Mouse (Mus musculus) cortical plate, adult 2 months (tissue): ENCODE measurements around the gene Wbp2. TPM values are rescaled to one million over a fixed set of nuclear protein-coding genes. Genes with fewer than 3 reads are reported as not detected.

ENCODE experiments used
- H3K27ac ChIP-seq: fragments of 200-500 bp; 2 replicates; pipeline ENCODE4 v1.5.1; 2012; ENCODE audit warnings: low read length, control low read depth, inconsistent platforms; ENCODE audit not compliant: insufficient read depth
- H3K4me1 ChIP-seq: fragments of 200-500 bp; 2 replicates; pipeline ENCODE4 v1.6.1; 2011; ENCODE audit warnings: low read length; ENCODE audit not compliant: control insufficient read depth, insufficient read depth
- H3K4me3 ChIP-seq: fragments of 200-500 bp; 2 replicates; pipeline ENCODE4 v1.5.1; 2011; ENCODE audit warnings: mild to moderate bottlenecking, low read length, control low read depth; ENCODE audit not compliant: insufficient read depth
- CTCF ChIP-seq: fragments of 200-500 bp; IDR thresholded peaks from 2 replicates; pipeline ENCODE4 v1.5.1; 2011; ENCODE audit warnings: mild to moderate bottlenecking, control low read depth, low read length; ENCODE audit not compliant: insufficient read depth; ENCODE audit errors: extremely low read depth
- POLR2A ChIP-seq: fragments of 200-500 bp; IDR thresholded peaks from 2 replicates; pipeline ENCODE4 v1.6.1; 2011; ENCODE audit warnings: mild to moderate bottlenecking, low read length, control low read depth; ENCODE audit not compliant: insufficient read depth; ENCODE audit errors: extremely low read depth
- polyA plus RNA-seq: library from polyadenylated mRNA; depleted of rRNA; stranded (reverse); fragments of >200 nt; gene quantifications from 2 replicates; pipeline ENCODE4 v1.2.3, GENCODE M21; 2012

The Wbp2 gene
- polyA plus RNA-seq, 1 experiment: 438 TPM

DNA sequence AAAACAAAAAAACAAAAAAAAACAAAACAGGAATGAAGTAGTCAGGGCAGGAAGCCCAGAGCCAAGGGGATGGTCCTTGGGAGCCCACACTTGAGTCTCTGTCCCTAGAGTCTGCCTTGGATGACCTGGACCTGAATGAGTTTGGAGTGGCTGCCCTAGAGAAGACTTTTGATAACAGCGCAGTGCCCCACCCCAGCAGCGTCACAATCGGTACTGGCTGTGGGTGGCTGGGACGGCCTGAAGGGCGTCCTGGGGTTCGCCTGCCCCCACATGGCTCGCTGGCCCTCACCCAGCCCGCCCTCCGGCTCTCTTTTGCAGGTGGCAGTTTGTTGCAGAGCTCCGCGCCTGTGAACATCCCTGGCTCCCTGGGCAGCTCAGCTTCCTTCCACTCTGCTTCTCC lies 30.9 kb downstream of the Wbp2 start:
- Histone ChIP-seq H3K4me1 (peaks cover 2% of the 10 kb centered on the region; the same call in 1 of the 2 replicates), H3K4me3 (no peak overlapping the region), H3K27ac (no peak overlapping the region)
- TF ChIP-seq POLR2A (no peak), CTCF (no peak)

DNA sequence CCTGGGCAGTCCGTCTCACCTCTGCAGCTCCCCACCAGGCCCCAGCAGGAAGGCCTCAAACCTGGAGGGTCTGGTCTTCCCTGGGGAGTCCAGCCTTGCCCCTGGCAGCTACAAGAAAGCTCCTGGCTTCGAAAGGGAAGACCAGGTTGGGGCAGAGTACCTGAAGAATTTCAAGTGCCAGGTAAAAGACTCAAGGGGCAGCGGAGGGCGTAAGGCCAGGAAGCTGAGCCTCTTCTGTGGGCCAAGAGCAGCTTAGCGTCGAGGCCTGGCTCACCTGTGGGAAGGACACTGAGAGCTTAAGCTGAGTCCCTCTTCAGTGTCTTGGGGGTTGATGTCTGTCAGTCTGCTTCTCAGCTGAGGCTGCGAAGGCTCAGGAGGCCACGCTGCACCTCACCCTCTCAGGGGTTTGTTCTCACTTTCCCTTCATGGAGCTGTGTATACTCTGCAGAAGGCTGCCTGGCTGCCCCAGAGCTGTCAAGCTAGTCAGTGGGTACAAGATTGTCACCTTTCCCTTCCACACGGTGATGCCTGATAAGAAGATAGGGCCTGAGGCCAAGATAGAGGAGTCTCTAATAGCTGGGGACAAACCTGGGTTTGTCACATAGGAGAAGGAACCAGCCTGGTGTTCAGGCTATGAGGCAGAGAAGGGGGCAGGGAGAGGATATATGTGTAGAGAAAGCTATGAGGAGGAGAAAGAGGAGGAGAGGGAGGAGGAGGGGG lies 33.1 kb downstream of the Wbp2 start:
- Histone ChIP-seq H3K27ac (no peak overlapping the region), H3K4me1 (no peaks in the 10 kb centered on the region; the same call in 1 of the 2 replicates), H3K4me3 (no peak overlapping the region)
- no peak for TF ChIP-seq CTCF
- TF ChIP-seq POLR2A: no peak

DNA sequence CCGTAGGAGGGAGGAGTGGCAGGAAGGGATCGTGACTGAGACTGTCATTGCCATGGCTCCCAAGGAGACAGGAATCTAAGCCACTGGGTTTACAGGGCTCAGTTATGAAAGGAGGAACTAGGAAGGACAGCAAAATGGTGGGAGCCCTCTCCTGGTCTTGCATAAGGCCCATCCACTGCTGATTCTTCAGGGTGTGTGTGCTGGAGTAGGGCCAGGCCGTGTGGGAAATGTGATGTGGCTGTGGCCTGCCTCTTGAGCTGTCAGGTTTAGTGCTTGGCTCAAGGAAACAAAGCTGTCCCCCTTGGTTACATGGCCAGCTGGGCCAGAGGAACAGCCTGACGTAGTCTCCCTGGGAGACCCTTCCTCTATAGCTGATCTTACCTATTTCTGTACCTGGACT lies 36.6 kb downstream of the Wbp2 start:
- H3K4me3 ChIP-seq: no peak overlapping the region
- H3K4me1 ChIP-seq: no peaks in the 10 kb centered on the region
- no peak for TF ChIP-seq CTCF
- no peak for TF ChIP-seq POLR2A
- no peak overlapping the region for H3K27ac ChIP-seq

DNA sequence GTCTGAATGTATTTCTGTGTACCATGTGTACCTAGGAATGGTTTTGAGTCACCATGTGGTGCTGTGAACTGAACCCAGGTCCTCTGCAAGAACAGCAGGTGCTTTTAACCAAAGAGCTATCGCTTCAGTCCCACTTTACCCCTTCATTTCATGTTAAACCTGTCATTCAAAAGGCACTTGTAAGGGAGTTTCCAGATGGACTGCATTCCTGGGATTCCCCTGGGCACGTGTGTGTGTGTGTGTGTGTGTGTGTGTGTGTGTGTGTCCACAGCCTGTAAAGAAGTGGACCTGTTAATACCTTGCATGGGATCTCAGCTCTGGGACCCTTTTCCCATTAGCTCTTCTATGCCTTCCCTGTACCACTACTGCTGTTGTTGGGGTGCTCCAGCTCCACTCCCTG lies 37.2 kb downstream of the Wbp2 start:
- no peak for TF ChIP-seq POLR2A
- no peak for TF ChIP-seq CTCF
- Histone ChIP-seq H3K4me3 (no peak overlapping the region), H3K27ac (no peak overlapping the region), H3K4me1 (no peaks in the 10 kb centered on the region)

DNA sequence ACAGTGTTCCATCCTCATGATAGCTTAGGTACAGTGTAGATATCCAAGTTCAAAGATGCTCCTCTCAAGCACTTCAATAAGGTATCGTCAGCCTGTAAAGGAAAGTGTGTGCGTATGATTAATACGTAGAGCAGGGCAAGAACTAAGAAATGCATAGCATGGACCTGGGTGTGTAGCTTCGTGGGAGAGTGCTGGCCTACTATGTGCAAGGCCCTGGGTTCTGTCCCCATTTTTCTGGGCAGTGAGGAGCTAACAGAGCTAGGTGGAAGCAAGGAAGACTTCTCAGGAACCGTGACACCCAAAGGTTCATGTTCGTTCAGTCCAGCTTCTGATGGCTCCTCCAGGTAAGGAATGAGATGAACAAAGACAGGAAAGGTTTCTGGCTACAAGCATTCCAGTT lies 41.6 kb downstream of the Wbp2 start:
- Histone ChIP-seq H3K27ac (no peak overlapping the region), H3K4me1 (no peaks in the 10 kb centered on the region), H3K4me3 (no peak overlapping the region)
- TF ChIP-seq POLR2A: no peak
- TF ChIP-seq CTCF: no peak

DNA sequence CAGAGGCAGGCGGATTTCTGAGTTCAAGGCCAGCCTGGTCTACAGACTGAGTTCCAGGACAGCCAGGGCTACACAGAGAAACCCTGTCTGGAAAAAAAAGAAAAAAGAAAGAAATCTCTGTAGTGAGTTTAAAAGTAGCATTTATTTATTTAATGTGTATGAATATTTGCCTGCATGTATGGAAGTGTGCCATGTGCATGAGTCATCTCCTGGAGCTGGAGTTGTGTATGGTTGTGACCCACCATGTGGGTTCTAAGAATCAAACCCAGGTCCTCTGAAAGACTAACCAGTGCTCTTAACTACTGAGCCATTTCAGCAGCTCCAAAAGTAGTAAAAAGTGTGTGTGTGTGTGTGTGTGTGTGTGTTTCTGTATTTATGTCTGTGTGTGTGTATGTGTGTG lies 43.5 kb downstream of the Wbp2 start:
- Histone ChIP-seq H3K4me3 (no peak overlapping the region), H3K27ac (no peak overlapping the region), H3K4me1 (no peaks in the 10 kb centered on the region)
- TF ChIP-seq POLR2A: no peak
- no peak for TF ChIP-seq CTCF

DNA sequence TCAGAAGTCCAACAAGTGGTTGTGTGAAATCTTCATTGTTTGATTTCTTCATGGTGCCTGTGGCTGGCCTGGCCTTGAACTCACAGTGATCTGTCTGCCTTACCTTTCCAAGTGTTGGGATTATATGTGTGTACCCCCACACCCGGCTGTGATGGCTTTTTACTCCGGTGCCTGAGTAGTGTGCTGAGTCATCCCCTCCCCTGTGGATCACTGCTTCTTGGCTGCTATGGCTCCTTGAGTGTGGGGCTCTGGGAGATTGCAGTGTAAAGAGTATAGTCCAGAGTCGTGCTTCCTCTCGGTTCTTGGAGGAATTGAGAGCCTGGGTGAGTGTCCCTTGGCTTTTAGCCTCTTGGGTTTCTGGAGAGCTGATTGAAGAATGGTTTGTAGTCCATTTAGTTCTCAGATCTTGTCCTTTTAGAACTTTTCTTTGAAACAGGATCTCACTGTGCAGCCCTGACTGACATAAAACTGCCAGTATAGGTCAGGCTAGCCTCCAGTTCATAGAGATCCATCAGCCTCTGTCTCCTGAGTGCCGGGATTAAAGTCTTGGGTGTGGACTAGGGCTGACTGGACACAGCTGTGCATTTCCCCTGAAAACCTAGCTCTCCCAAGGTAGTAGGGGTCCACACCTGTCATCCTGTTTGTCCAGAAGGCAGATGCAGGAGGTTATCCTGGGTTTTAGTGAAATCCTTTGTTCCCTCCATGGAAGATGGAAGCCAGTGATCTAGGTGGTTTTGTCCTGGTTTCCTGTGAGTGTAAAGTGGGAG lies 44.2 kb downstream of the Wbp2 start:
- Histone ChIP-seq H3K4me3 (no peak overlapping the region), H3K4me1 (no peaks in the 10 kb centered on the region), H3K27ac (no peak overlapping the region)
- TF ChIP-seq CTCF: no peak
- no peak for TF ChIP-seq POLR2A

DNA sequence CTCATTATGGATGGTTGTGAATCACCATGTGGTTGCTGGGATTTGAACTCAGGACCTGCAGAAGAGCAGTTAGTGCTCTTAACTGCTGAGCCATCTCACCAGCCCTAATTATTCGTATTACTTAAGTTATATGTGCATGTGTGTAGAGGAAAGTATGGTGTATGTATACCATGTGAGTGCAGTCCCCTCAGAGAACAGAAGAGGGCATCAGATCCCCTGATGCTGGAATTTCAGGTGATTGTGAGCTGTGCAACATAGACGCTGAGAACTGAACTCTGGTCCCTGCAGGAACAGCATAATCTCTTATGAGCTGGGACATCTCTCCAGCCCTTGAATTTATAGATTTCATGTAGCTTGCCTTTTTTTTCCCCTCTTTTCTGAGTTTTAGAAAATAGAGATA lies 45.0 kb downstream of the Wbp2 start:
- no peak overlapping the region for H3K27ac ChIP-seq
- no peaks in the 10 kb centered on the region for H3K4me1 ChIP-seq
- TF ChIP-seq POLR2A (no peak), CTCF (no peak)
- H3K4me3 ChIP-seq: no peak overlapping the region

DNA sequence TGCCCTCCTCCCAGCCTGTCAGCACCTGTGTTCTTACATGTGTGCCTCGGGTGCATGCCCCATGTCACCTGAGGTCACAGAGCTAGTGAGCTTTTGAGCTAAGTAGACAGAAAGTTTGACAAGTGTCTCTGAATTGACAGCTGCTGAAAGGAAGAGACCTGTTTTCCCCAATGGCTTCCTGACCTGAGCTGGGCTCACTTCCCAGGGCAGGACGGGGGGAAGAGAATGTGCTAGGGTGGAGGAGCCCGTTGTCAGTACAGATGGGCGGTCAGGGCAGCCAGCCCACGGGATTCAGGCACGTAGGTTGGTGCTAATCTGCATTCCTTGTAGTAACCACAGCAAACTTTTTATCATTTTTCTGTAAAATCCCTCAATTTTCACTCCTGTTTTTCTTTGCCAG lies 46.2 kb downstream of the Wbp2 start:
- no peaks in the 10 kb centered on the region for H3K4me1 ChIP-seq
- TF ChIP-seq POLR2A: no peak
- TF ChIP-seq CTCF: no peak

DNA sequence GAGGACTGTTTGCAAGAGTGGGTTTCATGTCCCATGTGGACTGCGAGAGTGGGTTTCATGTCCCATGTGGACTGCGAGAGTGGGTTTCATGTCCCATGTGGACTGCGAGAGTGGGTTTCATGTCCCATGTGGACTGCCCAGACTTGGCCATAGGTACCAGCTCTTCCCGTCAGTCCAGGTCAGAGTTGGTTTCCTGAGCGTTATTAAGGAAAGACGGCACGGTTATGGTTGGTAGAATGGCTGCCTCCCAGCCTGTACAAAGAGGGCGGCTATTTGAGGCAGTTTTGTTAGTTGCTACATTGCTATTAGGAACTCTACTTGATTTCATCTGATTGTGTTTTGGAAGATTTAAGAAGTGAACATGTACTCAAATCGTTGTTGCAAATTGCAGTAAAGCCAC lies 49.0 kb downstream of the Wbp2 start:
- H3K4me3 ChIP-seq: no peak overlapping the region
- H3K4me1 ChIP-seq: no peaks in the 10 kb centered on the region
- TF ChIP-seq POLR2A (no peak), CTCF (no peak)
- no peak overlapping the region for H3K27ac ChIP-seq

More for the DNA sequence above, 46.2 kb downstream of the Wbp2 start:
- Histone ChIP-seq H3K27ac (no peak overlapping the region), H3K4me3 (no peak overlapping the region)
